Mouse (Mus musculus): ENCODE measurements around the gene Trim26. TPM values are rescaled to one million over a fixed set of nuclear protein-coding genes. Genes with fewer than 3 reads are reported as not detected.

Gene Trim26
- polyA plus RNA-seq, 1 experiment from 2014 or later, result 56.8 TPM

Other genes with a start within 250 kb of the Trim26 start
- gene H2-M9, start 194.5 kb upstream of the Trim26 start, polyA plus RNA-seq (2016; fragmentation: Nextera tagmentation; extraction: Ambion mirVana), result not detected in 2 replicates
- gene H2-M1, start 164.9 kb upstream of the Trim26 start, polyA plus RNA-seq (2016; fragmentation: Nextera tagmentation; extraction: Ambion mirVana), result not detected in 2 replicates
- not detected in 2 replicates for gene H2-M10.5, start 64.2 kb upstream of the Trim26 start, polyA plus RNA-seq (2016; fragmentation: Nextera tagmentation; extraction: Ambion mirVana)
- not detected in 2 replicates for gene H2-M10.6, start 25.0 kb upstream of the Trim26 start, polyA plus RNA-seq (2016; fragmentation: Nextera tagmentation; extraction: Ambion mirVana)
- gene Trim15, start 30.1 kb downstream of the Trim26 start, polyA plus RNA-seq (2016; fragmentation: Nextera tagmentation; extraction: Ambion mirVana), result 0.37 and 0.46 TPM in 2 replicates
- 4.6 and 5.4 TPM in 2 replicates for gene Trim10, start 32.4 kb downstream of the Trim26 start, polyA plus RNA-seq (2016; fragmentation: Nextera tagmentation; extraction: Ambion mirVana)
- not detected in 2 replicates for gene Trim40, start 53.0 kb downstream of the Trim26 start, polyA plus RNA-seq (2016; fragmentation: Nextera tagmentation; extraction: Ambion mirVana)
- not detected in 2 replicates for gene Trim31, start 61.0 kb downstream of the Trim26 start, polyA plus RNA-seq (2016; fragmentation: Nextera tagmentation; extraction: Ambion mirVana)
- 0.41 and 1.3 TPM in 2 replicates for gene Rnf39, start 105.8 kb downstream of the Trim26 start, polyA plus RNA-seq (2016; fragmentation: Nextera tagmentation; extraction: Ambion mirVana)
- 147 and 155 TPM in 2 replicates for gene Ppp1r11, start 114.6 kb downstream of the Trim26 start, polyA plus RNA-seq (2016; fragmentation: Nextera tagmentation; extraction: Ambion mirVana)
- gene Znrd1, start 121.4 kb downstream of the Trim26 start, polyA plus RNA-seq (2016; fragmentation: Nextera tagmentation; extraction: Ambion mirVana), result 72.3 and 82.2 TPM in 2 replicates
- gene Znrd1as, start 121.5 kb downstream of the Trim26 start, polyA plus RNA-seq (2016; fragmentation: Nextera tagmentation; extraction: Ambion mirVana), result 6.0 and 6.2 TPM in 2 replicates
- gene 2410137M14Rik, start 144.1 kb downstream of the Trim26 start, polyA plus RNA-seq (2016; fragmentation: Nextera tagmentation; extraction: Ambion mirVana), result 0.47 TPM in 1 of 2 replicates, not detected in the other
- gene H2-M5, start 152.4 kb downstream of the Trim26 start, polyA plus RNA-seq (2016; fragmentation: Nextera tagmentation; extraction: Ambion mirVana), result 1.7 and 1.9 TPM in 2 replicates
- gene Zfp57, start 164.0 kb downstream of the Trim26 start, polyA plus RNA-seq (2016; fragmentation: Nextera tagmentation; extraction: Ambion mirVana), result 208 and 210 TPM in 2 replicates
- gene Mog, start 186.3 kb downstream of the Trim26 start, polyA plus RNA-seq (2016; fragmentation: Nextera tagmentation; extraction: Ambion mirVana), result 1.0 and 1.3 TPM in 2 replicates
- 44.6 and 47.0 TPM in 2 replicates for gene Gabbr1, start 208.8 kb downstream of the Trim26 start, polyA plus RNA-seq (2016; fragmentation: Nextera tagmentation; extraction: Ambion mirVana)